Mouse (Mus musculus): Measurements from ENCODE around the gene Pde4b.

- no peak for TF ChIP-seq CTCF (IDR thresholded peaks at IDR 0.05; ENCODE audit: low read depth, low read length)
- TF ChIP-seq TAL1 (conservative IDR thresholded peaks at IDR 0.05; ENCODE audit: low read depth, low read length): no peak
Observed at GRCm38 (mm10) chr4:102136366-102136849, 49.1 kb downstream of the Pde4b start.
